Mouse (Mus musculus): Measurements from ENCODE around the gene Tbc1d1.
"Not testable (repeated sequence)": the region's sequence is repeated elsewhere in the genome, so short reads cannot be mapped to it uniquely, and the experiment has no call there.

The Tbc1d1 gene

GRCm38 (mm10) chr5:64298331-64299036, 142.4 kb downstream of the Tbc1d1 start:
- DNase-seq (ENCODE audit: extremely low read depth, insufficient read length, low spot score): peak; percentile 87

DNA sequence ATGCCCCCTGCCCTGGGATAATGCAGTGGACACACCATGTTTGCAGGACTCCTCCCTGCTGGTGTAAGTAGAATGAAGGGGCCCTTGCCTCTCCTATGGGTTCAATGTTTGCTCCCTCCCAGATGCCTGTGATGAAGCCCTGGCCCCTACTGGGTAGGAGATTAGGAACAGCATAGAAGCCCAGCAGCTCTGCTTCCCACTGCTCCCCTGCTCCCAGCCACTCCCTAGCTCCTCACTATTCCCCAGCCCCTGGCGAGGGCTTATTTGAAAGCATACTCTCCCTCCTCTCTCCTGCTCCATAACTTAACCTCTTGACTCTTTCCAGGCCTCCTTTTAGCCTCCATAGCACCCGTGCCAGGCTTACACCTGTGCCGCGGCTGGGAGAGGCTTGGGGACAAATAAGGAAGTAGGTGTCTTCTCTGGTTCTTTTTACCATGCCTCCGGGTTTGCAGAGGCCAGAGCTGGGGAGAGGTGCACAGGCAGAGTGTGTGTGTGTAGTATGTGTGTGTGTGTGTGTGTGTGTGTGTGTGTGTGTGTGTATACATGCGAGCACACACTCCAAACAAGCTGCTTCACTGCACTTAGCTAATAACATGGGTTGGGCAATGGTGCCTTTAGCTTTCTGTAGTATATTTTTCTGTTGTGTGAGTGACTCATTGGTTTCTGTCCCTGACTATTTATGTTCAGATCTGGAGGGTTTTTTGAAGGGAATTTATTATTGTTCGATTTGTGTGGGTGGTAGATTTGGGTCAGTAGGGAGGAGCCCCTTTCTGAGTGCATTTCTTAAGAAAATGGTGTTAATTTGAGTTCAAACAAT, 143.6 kb downstream of the Tbc1d1 start:
- no peak for DNase-seq (ENCODE audit: extremely low read depth, insufficient read length, low spot score)

DNA sequence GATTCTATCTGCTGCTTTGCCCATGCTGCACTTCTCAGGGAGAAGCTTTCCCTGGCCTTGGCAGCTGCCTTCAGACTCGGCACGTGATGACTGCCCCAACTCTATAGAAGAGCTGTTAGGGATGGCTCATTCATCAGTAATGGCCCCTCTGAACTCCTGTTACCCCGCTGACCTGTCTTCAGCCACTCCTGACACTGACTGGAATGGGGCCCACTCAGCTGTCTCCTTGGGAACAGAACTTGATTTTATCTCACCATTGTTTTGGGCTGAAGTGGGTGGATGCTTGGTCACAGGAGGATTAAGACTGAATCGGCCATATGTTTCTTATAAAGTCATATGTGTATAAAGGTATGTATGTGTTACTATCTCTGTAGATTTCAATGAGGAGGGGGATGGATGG, 145.1 kb downstream of the Tbc1d1 start:
- DNase-seq (ENCODE audit: extremely low read depth, insufficient read length, low spot score): no peak

- no peak for DNase-seq (ENCODE audit: extremely low read depth, insufficient read length, low spot score)
Observed at GRCm38 (mm10) chr5:64307289-64307688, 151.2 kb downstream of the Tbc1d1 start.

DNA sequence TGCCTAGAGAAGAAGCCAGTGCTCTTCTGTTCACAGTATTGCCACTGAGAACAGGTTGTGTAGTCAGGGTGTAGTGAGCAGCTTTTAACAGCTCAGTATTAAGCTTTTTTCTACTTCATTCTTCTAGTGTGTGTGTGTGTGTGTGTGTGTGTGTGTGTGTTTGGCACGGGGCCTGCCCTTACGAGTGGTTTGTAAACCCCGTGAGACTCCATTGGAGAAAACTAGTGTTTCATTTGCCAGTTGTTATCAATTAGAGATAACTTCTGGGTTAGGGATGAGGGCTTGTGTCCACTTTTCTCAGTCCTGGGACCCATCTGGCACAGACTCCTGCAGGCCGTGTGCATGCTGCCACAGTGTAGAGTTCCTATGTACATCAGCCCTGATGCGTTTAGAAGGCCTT, 156.2 kb downstream of the Tbc1d1 start:
- DNase-seq (ENCODE audit: extremely low read depth, insufficient read length, low spot score): no peak

DNA sequence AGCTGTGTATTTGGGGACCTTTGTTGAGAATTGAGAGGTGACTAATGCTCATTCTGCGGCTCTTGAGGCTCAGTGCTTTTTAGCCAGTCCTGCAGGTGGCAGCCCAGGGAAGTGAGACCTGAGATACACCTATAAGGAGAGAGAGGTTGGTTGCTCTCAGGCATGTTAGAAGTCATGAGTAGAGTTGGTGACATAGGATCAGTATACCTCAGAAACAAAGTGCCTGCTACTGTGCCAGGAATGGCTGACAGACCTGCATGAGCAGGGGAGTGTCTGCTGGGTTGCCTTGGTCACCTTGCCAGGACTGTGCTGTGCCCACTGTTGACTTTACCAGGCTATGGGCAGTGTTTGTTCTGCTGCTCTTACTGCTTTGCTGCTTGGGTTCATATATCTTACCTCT, 157.4 kb downstream of the Tbc1d1 start:
- DNase-seq (ENCODE audit: extremely low read depth, insufficient read length, low spot score): no peak

- peak; percentile 30 for DNase-seq (ENCODE audit: extremely low read depth, insufficient read length, low spot score)
Observed at GRCm38 (mm10) chr5:64314288-64315052, 158.4 kb downstream of the Tbc1d1 start.

GRCm38 (mm10) chr5:64315088-64315487, 159.0 kb downstream of the Tbc1d1 start:
- no peak for DNase-seq (ENCODE audit: extremely low read depth, insufficient read length, low spot score)

GRCm38 (mm10) chr5:64323286-64323685, 167.2 kb downstream of the Tbc1d1 start:
- no peak for DNase-seq (ENCODE audit: extremely low read depth, insufficient read length, low spot score)

DNA sequence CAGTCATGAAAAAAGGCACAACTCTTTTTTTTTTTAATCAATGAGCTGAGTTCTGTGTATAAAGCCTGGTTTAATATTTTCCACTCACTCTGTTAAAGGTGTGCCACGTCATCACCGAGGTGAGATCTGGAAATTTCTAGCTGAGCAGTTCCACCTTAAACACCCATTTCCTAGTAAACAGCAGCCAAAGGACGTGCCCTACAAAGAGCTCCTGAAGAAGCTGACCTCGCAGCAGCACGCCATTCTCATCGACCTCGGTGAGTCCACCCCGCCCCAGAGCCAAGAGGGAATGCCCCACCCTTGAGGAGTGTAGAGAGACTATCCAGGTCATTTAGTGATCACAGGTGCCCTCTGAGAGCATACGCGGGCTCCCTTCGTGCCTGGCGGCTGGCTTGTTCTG, 168.2 kb downstream of the Tbc1d1 start:
- no peak for DNase-seq (ENCODE audit: extremely low read depth, insufficient read length, low spot score)

- no peak for DNase-seq (ENCODE audit: extremely low read depth, insufficient read length, low spot score)
Observed at GRCm38 (mm10) chr5:64324920-64325319, 168.8 kb downstream of the Tbc1d1 start.

GRCm38 (mm10) chr5:64325741-64326355, 169.7 kb downstream of the Tbc1d1 start:
- DNase-seq (ENCODE audit: extremely low read depth, insufficient read length, low spot score): no peak

DNA sequence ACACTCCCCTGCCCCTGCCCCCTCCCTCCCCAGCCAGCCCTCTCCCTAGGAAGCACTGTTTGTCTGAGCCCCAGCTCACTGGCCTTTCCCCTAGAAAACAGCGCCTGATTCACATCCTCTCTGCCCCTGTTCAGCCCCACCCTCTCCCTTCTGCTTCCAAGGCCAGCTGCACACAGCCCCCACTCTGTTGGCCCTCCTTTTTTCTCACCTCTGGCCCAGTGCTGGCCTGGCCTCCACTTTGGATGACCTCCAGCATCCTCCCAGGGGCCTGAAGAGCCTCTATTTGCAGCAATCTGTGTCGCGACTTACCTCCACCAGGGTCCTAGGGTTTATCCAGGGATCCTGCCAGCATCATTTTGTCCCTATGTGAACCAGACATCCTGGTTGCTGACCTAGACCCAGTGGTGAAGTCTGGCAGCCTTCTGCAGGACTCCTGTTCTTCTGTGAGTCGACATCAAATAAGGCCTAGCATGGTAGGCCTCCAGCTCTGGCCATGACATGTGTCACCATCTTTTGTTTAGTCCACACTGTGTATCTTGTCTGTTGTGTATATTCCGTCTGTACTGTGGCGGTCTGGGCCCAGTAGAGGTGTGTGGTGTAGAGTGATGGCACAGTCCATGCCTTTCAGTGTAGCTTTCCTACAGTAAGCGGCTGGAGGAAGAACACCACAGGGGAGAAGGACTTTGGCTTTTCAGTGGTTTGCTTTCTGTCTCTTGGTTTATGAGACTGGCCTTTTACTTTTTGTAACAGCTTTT, 170.5 kb downstream of the Tbc1d1 start:
- peak; percentile 53 for DNase-seq (ENCODE audit: extremely low read depth, insufficient read length, low spot score)

GRCm38 (mm10) chr5:64327212-64327902, 171.3 kb downstream of the Tbc1d1 start:
- no peak for DNase-seq (ENCODE audit: extremely low read depth, insufficient read length, low spot score)

DNA sequence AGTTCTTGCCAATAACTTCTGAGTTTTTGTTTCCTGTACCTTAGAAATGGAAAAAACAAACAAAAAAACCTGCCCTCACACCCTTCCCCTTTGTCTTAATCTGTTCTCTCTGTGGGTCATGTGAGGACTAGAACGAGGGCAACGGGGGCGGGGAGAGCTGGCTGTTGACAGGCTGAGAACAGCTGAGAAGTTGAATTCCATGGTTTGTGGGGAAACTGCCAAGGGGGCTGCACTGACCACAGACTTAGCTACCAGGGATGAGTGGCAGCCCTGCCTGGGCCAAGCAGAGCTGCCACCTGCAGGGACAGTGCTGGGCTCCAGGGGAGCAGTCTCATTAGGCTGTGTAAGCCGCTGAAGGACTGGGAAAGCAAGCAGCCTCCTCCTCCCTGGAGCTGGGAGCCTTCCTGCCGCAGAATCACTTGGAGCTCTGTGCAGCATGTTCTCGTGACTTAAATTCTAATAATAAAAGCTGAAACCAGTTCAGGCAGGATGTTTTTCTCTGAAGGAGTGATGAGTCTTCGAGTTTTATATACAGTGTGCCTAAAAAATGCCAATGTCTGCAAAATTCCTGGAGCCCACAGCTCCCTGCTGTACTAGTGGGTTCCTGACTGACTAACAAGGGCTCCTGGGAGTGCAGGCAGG, 180.8 kb downstream of the Tbc1d1 start:
- no peak for DNase-seq (ENCODE audit: extremely low read depth, insufficient read length, low spot score)

DNA sequence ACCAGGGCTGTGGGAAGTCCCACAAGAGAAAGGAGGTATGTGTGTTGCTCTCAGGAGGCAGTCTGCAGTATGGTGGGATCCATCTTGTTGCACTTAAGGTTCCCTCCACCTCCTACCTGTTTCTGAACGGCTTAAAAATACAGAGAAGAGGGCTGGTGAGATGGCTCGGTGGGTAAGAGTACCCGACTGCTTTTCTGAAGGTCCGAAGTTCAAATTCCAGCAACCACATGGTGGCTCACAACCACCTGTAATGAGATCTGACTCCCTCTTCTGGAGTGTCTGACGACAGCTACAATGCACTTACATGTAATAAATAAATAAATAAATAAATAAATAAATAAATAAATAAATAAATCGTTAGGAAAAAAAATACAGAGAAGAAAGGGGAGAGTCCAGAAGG, 182.7 kb downstream of the Tbc1d1 start:
- DNase-seq (ENCODE audit: extremely low read depth, insufficient read length, low spot score): not testable (repeated sequence)

DNA sequence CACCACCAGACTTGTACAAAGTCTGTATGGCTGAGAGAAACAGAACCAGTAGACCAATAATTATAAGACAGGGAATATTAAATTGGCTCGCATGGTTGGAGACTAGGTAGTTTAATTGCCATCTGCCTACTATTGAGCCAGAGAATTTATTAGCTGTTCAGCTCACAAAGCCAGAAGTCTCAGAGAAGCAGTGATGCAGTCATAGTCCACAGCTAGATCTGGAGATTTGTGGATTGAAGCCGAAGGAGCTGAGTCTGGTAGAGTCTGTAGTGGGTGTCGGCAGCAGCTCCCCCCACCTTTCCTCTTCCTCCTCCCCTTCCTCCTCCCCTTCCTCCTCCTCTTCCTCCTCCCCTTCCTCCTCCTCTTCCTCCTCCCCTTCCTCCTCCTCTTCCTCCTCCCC, 184.3 kb downstream of the Tbc1d1 start:
- no peak for DNase-seq (ENCODE audit: extremely low read depth, insufficient read length, low spot score)

- no peak for DNase-seq (ENCODE audit: extremely low read depth, insufficient read length, low spot score)
Observed at GRCm38 (mm10) chr5:64341671-64342070, 185.6 kb downstream of the Tbc1d1 start.

- DNase-seq (ENCODE audit: extremely low read depth, insufficient read length, low spot score): no peak
Observed at GRCm38 (mm10) chr5:64342138-64342537, 186.0 kb downstream of the Tbc1d1 start.

Data from 3134 (cell line).